22 mouse cellular contexts compared by ENCODE assay signal in genomic region chr2:32295285-32295684, GRCm38 (mm10). TPM values are rescaled to one million over a fixed set of nuclear protein-coding genes. Genes with fewer than 3 reads are reported as not detected.
DNase-seq lines count a peak whose midpoint lies in the region; ATAC-seq and TF ChIP-seq lines count a peak whose summit lies in the region.
"Had no signal": no experiment of that assay in that cellular context is flagged by ENCODE, and none has a peak within 500 bp of the region (broad histone marks: within the 10 kb centered on the region; RNA-seq: fewer than 3 reads in every experiment).

No protein-coding gene starts in this region.

- peak; percentile 27 for DNase-seq in cerebellum, adult 9-11 months
- DNase-seq in cerebellum, adult 9-10 months, result no peak
- no peak for DNase-seq in lung, postnatal 0 days (ENCODE audit: low spot score)
- no peak for DNase-seq in lung, postnatal 36 days
- DNase-seq in stomach, postnatal 0 days (ENCODE audit: low spot score), result no peak
- DNase-seq in left cerebral cortex, postnatal 36 days (ENCODE audit: low spot score in 2 of 2), result no peak
- DNase-seq: adrenal gland, adult 8-10 months; adrenal gland, postnatal 36 days; cerebellum, adult 18-20 months; embryo, embryonic 11 days; gastrocnemius, postnatal 25 days; heart, adult 18-20 months; heart, postnatal 10 days; heart, postnatal 36 days had no signal

- no peaks in the 10 kb centered on the region for H3K4me1 ChIP-seq in lung, postnatal 0 days (ENCODE audit: insufficient read depth, low read depth, low read length)
- H3K4me1 ChIP-seq in stomach, postnatal 0 days (replicated peaks; ENCODE audit: control insufficient read depth, insufficient read depth), result no peaks in the 10 kb centered on the region
- H3K4me1 ChIP-seq: forebrain, embryonic 12.5 days; forebrain, embryonic 15.5 days; hindbrain, embryonic 10.5 days; hindbrain, embryonic 13.5 days had no signal

- H3K27ac ChIP-seq in lung, postnatal 0 days (ENCODE audit: low read length), result no peak overlapping the region
- no peak overlapping the region; the same call in 1 of the 2 replicates for H3K27ac ChIP-seq in stomach, postnatal 0 days (replicated peaks)
- H3K27ac ChIP-seq: forebrain, embryonic 12.5 days; forebrain, embryonic 15.5 days; heart, embryonic 15.5 days; hindbrain, embryonic 10.5 days; hindbrain, embryonic 13.5 days had no signal

- TF ChIP-seq CTCF in lung, postnatal 0 days (IDR thresholded peaks at IDR 0.05), result no peak
- no peak for TF ChIP-seq CTCF in stomach, postnatal 0 days (IDR thresholded peaks at IDR 0.05; ENCODE audit: low read depth)

- WGBS in lung, postnatal 0 days, result 78% methylated on average over 3 of the region's 3 CpGs
- 66% methylated on average over 3 of the region's 3 CpGs for WGBS in stomach, postnatal 0 days

- H3K9ac ChIP-seq in lung, postnatal 0 days (replicated peaks; ENCODE audit: low read depth), result no peak overlapping the region
- no peak overlapping the region for H3K9ac ChIP-seq in stomach, postnatal 0 days (ENCODE audit: low read length)
- H3K9ac ChIP-seq: forebrain, embryonic 12.5 days; forebrain, embryonic 15.5 days; heart, embryonic 12.5 days; heart, embryonic 15.5 days; hindbrain, embryonic 13.5 days had no signal

- H3K4me2 ChIP-seq in lung, postnatal 0 days (replicated peaks; ENCODE audit: low read depth, low read length), result no peak overlapping the region
- H3K4me2 ChIP-seq in stomach, postnatal 0 days (replicated peaks; ENCODE audit: low read depth), result no peak overlapping the region
- H3K4me2 ChIP-seq: forebrain, embryonic 12.5 days; forebrain, embryonic 15.5 days; heart, embryonic 12.5 days; heart, embryonic 15.5 days; hindbrain, embryonic 13.5 days had no signal

- no peak overlapping the region for H3K4me3 ChIP-seq in lung, postnatal 0 days (ENCODE audit: low read depth, low read length)
- no peak overlapping the region for H3K4me3 ChIP-seq in stomach, postnatal 0 days (ENCODE audit: low read depth, low read length)
- H3K4me3 ChIP-seq: forebrain, embryonic 12.5 days; forebrain, embryonic 15.5 days; heart, embryonic 12.5 days; heart, embryonic 15.5 days; hindbrain, embryonic 10.5 days; hindbrain, embryonic 13.5 days had no signal

- no peak for TF ChIP-seq EP300 in lung, postnatal 0 days (IDR thresholded peaks at IDR 0.05)
- no peak for TF ChIP-seq EP300 in stomach, postnatal 0 days (optimal IDR thresholded peaks at IDR 0.05)

- no peaks in the 10 kb centered on the region for H3K9me3 ChIP-seq in lung, postnatal 0 days (ENCODE audit: low read length)
- no peaks in the 10 kb centered on the region for H3K9me3 ChIP-seq in stomach, postnatal 0 days (ENCODE audit: control insufficient read depth, low read length)
- H3K9me3 ChIP-seq: forebrain, embryonic 12.5 days; forebrain, embryonic 15.5 days; heart, embryonic 12.5 days; heart, embryonic 15.5 days; hindbrain, embryonic 10.5 days; hindbrain, embryonic 13.5 days had no signal

- intact Hi-C loops in left cerebral cortex, postnatal 36 days (cut with DNase I), result no loop called here

- peaks cover 26% of the 10 kb centered on the region for H3K36me3 ChIP-seq in lung, postnatal 0 days (ENCODE audit: insufficient read depth, low read length)
- H3K36me3 ChIP-seq in stomach, postnatal 0 days (ENCODE audit: control insufficient read depth, insufficient read depth, low read length), result peaks cover 19% of the 10 kb centered on the region

- H3K27me3 ChIP-seq in lung, postnatal 0 days (replicated peaks; ENCODE audit: insufficient read depth, low read length), result no peaks in the 10 kb centered on the region
- no peaks in the 10 kb centered on the region for H3K27me3 ChIP-seq in stomach, postnatal 0 days (ENCODE audit: control insufficient read depth, insufficient read depth, low read length)
- H3K27me3 ChIP-seq: forebrain, embryonic 12.5 days; forebrain, embryonic 15.5 days; heart, embryonic 12.5 days; heart, embryonic 15.5 days; hindbrain, embryonic 13.5 days had no signal

- 0 out of 2 replicates have a peak, but pooled peaks have one; percentile 30 for ATAC-seq in lung, postnatal 0 days
- ATAC-seq in stomach, postnatal 0 days (ENCODE audit: low FRiP score, low TSS enrichment), result peak; percentile 65
- ATAC-seq: activated CD4-positive, CD25-positive, alpha-beta regulatory T cell, adult 4 months; forebrain, embryonic 15.5 days; hindbrain, embryonic 16.5 days had no signal

RNA-seq across cellular contexts. Expression of gene Swi5, which starts 7.4 kb away (rescaled TPM):
- 290 and 299 TPM in 2 replicates for polyA plus RNA-seq in lung, postnatal 0 days (2015; fragmentation: Nextera tagmentation; extraction: Ambion mirVana)
- polyA plus RNA-seq in stomach, postnatal 0 days (2015; fragmentation: Nextera tagmentation; extraction: Ambion mirVana), result 254 and 313 TPM in 2 replicates
- 100 to 1,000 TPM; 207 to 208 TPM for total RNA-seq in left cerebral cortex, postnatal 36 days (2021)

RNA-seq across cellular contexts. Expression of gene Golga2, which starts 8.1 kb away (rescaled TPM):
- 20.0 and 21.9 TPM in 2 replicates for polyA plus RNA-seq in lung, postnatal 0 days (2015; fragmentation: Nextera tagmentation; extraction: Ambion mirVana)
- 18.1 and 18.5 TPM in 2 replicates for polyA plus RNA-seq in stomach, postnatal 0 days (2015; fragmentation: Nextera tagmentation; extraction: Ambion mirVana)
- total RNA-seq in left cerebral cortex, postnatal 36 days (2021), result 10 to 100 TPM; 83.4 to 89.9 TPM

RNA-seq across cellular contexts. Expression of gene Uck1, which starts 35.3 kb away (rescaled TPM):
- polyA plus RNA-seq in lung, postnatal 0 days (2015; fragmentation: Nextera tagmentation; extraction: Ambion mirVana), result 50.9 and 57.7 TPM in 2 replicates
- 32.2 and 34.8 TPM in 2 replicates for polyA plus RNA-seq in stomach, postnatal 0 days (2015; fragmentation: Nextera tagmentation; extraction: Ambion mirVana)
- 10 to 100 TPM; 50.1 to 52.6 TPM for total RNA-seq in left cerebral cortex, postnatal 36 days (2021)

RNA-seq across cellular contexts. Expression of gene Ciz1, which starts 56.8 kb away (rescaled TPM):
- polyA plus RNA-seq in lung, postnatal 0 days (2015; fragmentation: Nextera tagmentation; extraction: Ambion mirVana), result 20.1 and 20.4 TPM in 2 replicates
- polyA plus RNA-seq in stomach, postnatal 0 days (2015; fragmentation: Nextera tagmentation; extraction: Ambion mirVana), result 14.0 and 16.1 TPM in 2 replicates
- 10 to 100 TPM; 60.4 to 97.8 TPM for total RNA-seq in left cerebral cortex, postnatal 36 days (2021)

RNA-seq across cellular contexts. Expression of gene Dnm1, which starts 57.9 kb away (rescaled TPM):
- polyA plus RNA-seq in lung, postnatal 0 days (2015; fragmentation: Nextera tagmentation; extraction: Ambion mirVana), result 5.0 and 5.1 TPM in 2 replicates
- 5.6 and 6.2 TPM in 2 replicates for polyA plus RNA-seq in stomach, postnatal 0 days (2015; fragmentation: Nextera tagmentation; extraction: Ambion mirVana)
- 1,000 to 10,000 TPM; 1,215 to 1,406 TPM for total RNA-seq in left cerebral cortex, postnatal 36 days (2021)
- polyA plus RNA-seq: activated CD4-positive, CD25-positive, alpha-beta regulatory T cell, adult 4 months had no signal
